Mouse (Mus musculus) limb, embryonic 14.5 days (tissue): ENCODE measurements around the gene Pitpnc1. TPM values are rescaled to one million over a fixed set of nuclear protein-coding genes. Genes with fewer than 3 reads are reported as not detected.
A peak's percentile ranks its signal among the peaks of the same experiment; 100 is the strongest.

Experiments
- ATAC-seq: fragments of 200-750 bp; cut with Nextera tagmentation; 2 replicates; pipeline ENCODE4 v1.8.0; 2017; ENCODE audit warnings: low read depth, moderate number of reproducible peaks, moderate TSS enrichment; ENCODE audit not compliant: low FRiP score
- DNase-seq: peaks from one replicate; pipeline ENCODE4 v3.0.0-alpha.2; 2015; ENCODE audit warnings: low spot score
- H3K27ac ChIP-seq: fragments of 300-500 bp; sonication (generic); replicated peaks from 2 replicates; pipeline ENCODE4 v1.5.1; 2014; ENCODE audit warnings: low read depth, mild to moderate bottlenecking, low read length, moderate library complexity, mixed read lengths
- H3K27me3 ChIP-seq: fragments of 300-500 bp; sonication (generic); 2 replicates; pipeline ENCODE4 v1.6.1; 2014; ENCODE audit warnings: low read length, mixed read lengths; ENCODE audit not compliant: control insufficient read depth, insufficient read depth
- H3K36me3 ChIP-seq: fragments of 300-500 bp; sonication (generic); 2 replicates; pipeline ENCODE4 v1.6.1; 2014; ENCODE audit warnings: mild to moderate bottlenecking, low read length, moderate library complexity, mixed read lengths; ENCODE audit not compliant: control insufficient read depth, insufficient read depth
- H3K4me1 ChIP-seq: fragments of 300-500 bp; sonication (generic); 2 replicates; pipeline ENCODE4 v1.6.1; 2014; ENCODE audit warnings: antibody characterized with exemption, low read length, mixed read lengths; ENCODE audit not compliant: control insufficient read depth, insufficient read depth
- H3K4me2 ChIP-seq: fragments of 300-500 bp; sonication (generic); replicated peaks from 2 replicates; pipeline ENCODE4 v1.6.1; 2014; ENCODE audit warnings: low read depth, mild to moderate bottlenecking, low read length, moderate library complexity; ENCODE audit not compliant: severe bottlenecking
- H3K4me3 ChIP-seq: fragments of 300-500 bp; sonication (generic); replicated peaks from 2 replicates; pipeline ENCODE4 v1.5.1; 2014; ENCODE audit warnings: low read length
- H3K9ac ChIP-seq: fragments of 300-500 bp; sonication (generic); 2 replicates; pipeline ENCODE4 v1.6.1; 2014; ENCODE audit warnings: mild to moderate bottlenecking, low read depth, low read length, moderate library complexity; ENCODE audit not compliant: severe bottlenecking
- H3K9me3 ChIP-seq: fragments of 300-500 bp; sonication (generic); 2 replicates; pipeline ENCODE4 v1.6.1; 2016; ENCODE audit warnings: low read length; ENCODE audit not compliant: control insufficient read depth
- POLR2A ChIP-seq: fragments of 200-500 bp; IDR thresholded peaks from 2 replicates; pipeline ENCODE4 v1.8.0; 2012; ENCODE audit warnings: inconsistent platforms, mild to moderate bottlenecking, moderate library complexity, borderline replicate concordance; ENCODE audit not compliant: insufficient read depth, insufficient read length; ENCODE audit errors: extremely low read depth
- WGBS: fragments of 180-500 bp; shearing (Covaris S2); extraction: QIAGEN DNeasy Blood & Tissue Kit; methylation state at CpG from one replicate; pipeline ENCODE4 v1.1.7; 2014; 5-methylcytosine and 5-hydroxymethylcytosine counted together
- polyA plus RNA-seq, 2 experiments: library from polyadenylated mRNA; depleted of rRNA in 1 of 2; stranded (reverse) in 1 of 2; unstranded in 1 of 2; fragments of >200 nt; fragmentation: Nextera tagmentation in 1 of 2; extraction: Ambion mirVana in 1 of 2; gene quantifications; 2 replicates each; pipeline versions ENCODE4 v1.2.1 to v1.2.3; 2012 to 2014

Gene Pitpnc1
- polyA plus RNA-seq, 2 experiments, result 20.4 to 25.2 TPM

GRCm38 (mm10) chr11:107356224-107356623 is 114.3 kb downstream of the Pitpnc1 start:
- WGBS, result 76% methylated on average over 7 of the region's 7 CpGs
- no peak for TF ChIP-seq POLR2A

GRCm38 (mm10) chr11:107355526-107355925 is 115.0 kb downstream of the Pitpnc1 start:
- Histone ChIP-seq H3K4me3 (no peak overlapping the region), H3K27me3 (no peaks in the 10 kb centered on the region), H3K27ac (no peak overlapping the region), H3K9me3 (no peaks in the 10 kb centered on the region), H3K4me2 (no peak overlapping the region), H3K9ac (no peak overlapping the region), H3K4me1 (peaks cover 10% of the 10 kb centered on the region; the same call in 1 of the 2 replicates), H3K36me3 (no peaks in the 10 kb centered on the region; the same call in 1 of the 2 replicates)
- 60% methylated on average over 3 of the region's 3 CpGs for WGBS
- ATAC-seq (no peak), DNase-seq (no peak)
- TF ChIP-seq POLR2A, result no peak

More at GRCm38 (mm10) chr11:107356224-107356623, 114.3 kb downstream of the Pitpnc1 start:
- Histone ChIP-seq H3K4me3 (no peak overlapping the region), H3K36me3 (no peaks in the 10 kb centered on the region; the same call in 1 of the 2 replicates), H3K9me3 (no peaks in the 10 kb centered on the region), H3K27me3 (no peaks in the 10 kb centered on the region), H3K4me2 (no peak overlapping the region), H3K4me1 (peaks cover 10% of the 10 kb centered on the region; the same call in 1 of the 2 replicates), H3K27ac (no peak overlapping the region), H3K9ac (no peak overlapping the region)
- ATAC-seq (no peak), DNase-seq (no peak)

DNA sequence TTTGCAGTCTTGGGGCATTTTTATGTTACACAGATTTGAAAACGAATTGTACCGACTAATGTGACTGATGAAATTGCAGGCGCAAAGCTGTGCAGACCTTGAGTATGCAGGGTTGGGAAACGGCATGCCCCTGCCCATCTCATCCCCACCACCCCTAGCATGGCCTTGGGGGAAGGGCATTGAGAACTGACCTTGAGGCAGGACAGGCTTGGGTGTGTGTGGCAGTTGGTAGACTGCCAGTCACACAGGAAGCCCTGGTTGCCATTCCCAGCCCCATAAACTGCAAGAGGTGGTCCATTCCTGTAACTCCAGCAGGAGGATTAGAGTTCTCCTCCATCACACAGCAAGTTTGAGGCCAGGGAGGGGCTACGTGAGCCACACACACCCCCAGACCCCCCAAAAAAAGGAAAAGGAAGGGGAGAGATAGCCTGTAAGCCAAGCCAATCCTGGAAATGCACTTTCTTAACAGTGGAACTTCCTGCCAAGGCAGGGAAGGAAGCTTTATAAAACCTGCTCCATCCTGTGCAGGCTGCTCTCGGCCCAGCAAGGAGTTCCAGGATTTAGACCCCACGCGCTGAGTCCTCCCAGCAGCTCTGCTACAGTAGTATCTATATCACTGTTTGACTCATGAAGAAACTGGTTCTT is 115.9 kb downstream of the Pitpnc1 start:
- Histone ChIP-seq H3K4me1 (peaks cover 10% of the 10 kb centered on the region; the same call in 1 of the 2 replicates), H3K27me3 (no peaks in the 10 kb centered on the region), H3K27ac (no peak overlapping the region), H3K9ac (peak overlapping the region; percentile 4; the same call in 1 of the 2 replicates), H3K9me3 (no peaks in the 10 kb centered on the region), H3K4me3 (no peak overlapping the region), H3K4me2 (no peak overlapping the region), H3K36me3 (no peaks in the 10 kb centered on the region; the same call in 1 of the 2 replicates)
- ATAC-seq, result no peak
- TF ChIP-seq POLR2A, result no peak
- DNase-seq, result no peak
- WGBS, result 73% methylated on average over 8 of the region's 8 CpGs

DNA sequence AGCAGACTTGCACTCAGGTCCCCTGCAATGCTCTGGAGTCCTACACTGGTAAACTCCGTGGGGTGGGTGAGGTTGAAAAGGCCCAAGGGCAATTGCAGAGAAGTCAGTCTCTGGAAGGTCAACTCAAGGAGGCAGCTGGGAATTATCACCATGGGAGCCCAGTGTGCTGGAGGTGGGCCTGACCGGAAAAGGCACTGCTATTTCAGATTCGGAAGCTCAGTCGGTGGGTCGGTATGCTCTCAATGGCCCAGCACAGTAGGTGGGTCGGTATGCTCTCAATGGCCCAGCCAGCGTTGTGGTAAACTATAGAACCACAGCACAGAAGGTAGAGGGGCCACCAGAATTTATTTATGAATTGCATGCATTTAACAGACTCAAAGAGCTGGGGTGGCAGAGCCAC is 117.9 kb downstream of the Pitpnc1 start:
- Histone ChIP-seq H3K4me3 (no peak overlapping the region), H3K36me3 (no peaks in the 10 kb centered on the region; the same call in 1 of the 2 replicates), H3K27ac (no peak overlapping the region), H3K4me1 (peaks cover 10% of the 10 kb centered on the region; the same call in 1 of the 2 replicates), H3K9me3 (no peaks in the 10 kb centered on the region), H3K4me2 (no peak overlapping the region), H3K27me3 (no peaks in the 10 kb centered on the region), H3K9ac (no peak overlapping the region)
- TF ChIP-seq POLR2A, result no peak
- 46% methylated on average over 7 of the region's 7 CpGs for WGBS
- DNase-seq, result no peak
- no peak for ATAC-seq

GRCm38 (mm10) chr11:107349756-107350155 is 120.7 kb downstream of the Pitpnc1 start:
- H3K4me1 ChIP-seq, result peaks cover 3% of the 10 kb centered on the region; the same call in 1 of the 2 replicates
- no peaks in the 10 kb centered on the region for H3K27me3 ChIP-seq
- no peak overlapping the region for H3K4me3 ChIP-seq
- no peaks in the 10 kb centered on the region for H3K9me3 ChIP-seq
- no peak overlapping the region for H3K9ac ChIP-seq
- WGBS, result 93% methylated on average over 7 of the region's 7 CpGs
- H3K4me2 ChIP-seq, result no peak overlapping the region
- no peaks in the 10 kb centered on the region; the same call in 1 of the 2 replicates for H3K36me3 ChIP-seq
- TF ChIP-seq POLR2A, result no peak
- H3K27ac ChIP-seq, result no peak overlapping the region
- no peak for ATAC-seq
- no peak for DNase-seq

DNA sequence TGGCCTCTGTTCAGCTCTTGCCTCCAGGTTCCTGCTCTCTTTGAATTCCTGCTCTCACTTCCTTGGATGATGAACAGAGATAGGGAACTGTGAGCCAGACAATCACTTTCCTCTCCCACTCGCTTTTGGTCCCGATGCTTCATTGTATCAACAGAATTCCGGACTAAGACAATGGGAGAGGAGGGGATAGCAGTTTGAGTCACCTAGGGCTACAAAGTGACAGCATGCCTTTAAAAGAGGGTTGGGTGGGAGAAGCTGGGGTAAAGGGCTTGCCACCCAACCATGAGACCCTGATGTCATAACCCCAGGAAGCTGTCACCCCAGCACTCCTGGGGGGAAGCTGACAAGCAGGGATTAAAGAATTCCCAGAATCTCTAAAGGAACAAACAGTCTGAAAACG is 127.5 kb downstream of the Pitpnc1 start:
- WGBS, result 88% methylated on average over 4 of the region's 4 CpGs
- H3K4me1 ChIP-seq, result no peaks in the 10 kb centered on the region
- H3K36me3 ChIP-seq, result no peaks in the 10 kb centered on the region
- H3K4me3 ChIP-seq, result no peak overlapping the region
- H3K4me2 ChIP-seq, result no peak overlapping the region
- H3K9me3 ChIP-seq, result no peaks in the 10 kb centered on the region
- DNase-seq (no peak), ATAC-seq (no peak)
- TF ChIP-seq POLR2A, result no peak
- H3K9ac ChIP-seq, result no peak overlapping the region
- no peak overlapping the region for H3K27ac ChIP-seq
- no peaks in the 10 kb centered on the region for H3K27me3 ChIP-seq
